Mouse (Mus musculus): ENCODE measurements around the gene Fhit. TPM values are rescaled to one million over a fixed set of nuclear protein-coding genes. Genes with fewer than 3 reads are reported as not detected.

Gene Fhit
- total RNA-seq, 4 experiments from 2014 or later, result 1.2 to 2.0 (median 1.5) TPM

DNA sequence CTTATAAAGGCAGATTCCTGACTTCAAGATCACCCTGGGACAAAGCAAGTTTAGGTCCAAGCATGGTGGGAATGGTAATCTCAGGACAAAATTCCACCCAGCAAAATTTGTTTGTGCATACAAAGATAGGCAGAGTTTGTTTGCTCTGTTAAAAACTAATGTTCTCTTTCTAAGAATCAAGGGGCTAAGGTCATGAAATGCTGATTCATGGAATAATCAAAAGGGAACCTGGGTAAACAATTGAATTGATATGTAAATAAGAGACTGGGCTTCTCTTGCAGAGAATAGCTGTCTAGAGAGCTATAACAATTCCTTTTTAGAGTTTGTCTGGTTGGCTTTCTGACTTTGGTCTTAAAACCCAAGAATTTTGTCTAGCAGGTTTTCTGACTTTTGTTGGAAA lies 647.8 kb downstream of the Fhit start:
- DNase-seq (ENCODE audit: low spot score), result no peak

DNA sequence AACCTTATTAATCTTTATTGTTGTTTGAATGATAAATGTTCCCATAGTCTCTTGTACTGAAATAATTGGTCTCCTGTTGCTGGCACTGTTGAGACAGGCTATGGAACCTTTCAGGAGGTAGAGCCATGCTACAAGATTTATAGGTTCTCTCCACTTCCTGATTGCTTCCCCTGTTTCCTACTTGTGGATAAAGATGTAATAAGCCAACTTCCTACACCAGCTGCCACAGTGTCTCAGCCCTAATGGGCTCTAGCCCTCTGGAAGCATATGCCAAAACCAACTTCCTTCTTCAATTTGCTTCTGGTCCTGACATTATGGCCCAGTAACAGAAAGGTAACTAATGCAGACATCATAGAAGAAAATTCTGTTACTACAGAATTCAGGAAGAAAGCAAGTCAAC lies 652.6 kb downstream of the Fhit start:
- DNase-seq (ENCODE audit: low spot score), result no peak

DNA sequence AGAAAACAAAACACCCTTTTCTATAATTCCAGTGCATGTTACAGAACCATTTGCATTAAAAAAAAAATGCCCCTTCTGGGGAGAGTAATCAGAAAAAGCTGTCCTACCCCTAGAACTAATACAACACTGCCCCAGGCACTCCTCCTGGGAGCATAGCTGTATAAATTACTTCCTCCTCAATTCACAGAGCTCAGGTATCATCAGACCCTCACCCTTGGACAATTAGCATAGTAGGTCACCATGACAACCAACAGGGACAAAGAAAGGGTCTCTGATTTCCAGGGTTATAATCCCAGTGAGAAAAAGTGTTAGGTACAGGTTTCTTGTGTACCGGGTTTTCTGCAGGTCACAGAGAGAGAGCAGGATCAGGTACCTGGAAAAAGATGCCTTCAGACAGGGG lies 654.3 kb downstream of the Fhit start:
- no peak for DNase-seq (ENCODE audit: low spot score)

DNA sequence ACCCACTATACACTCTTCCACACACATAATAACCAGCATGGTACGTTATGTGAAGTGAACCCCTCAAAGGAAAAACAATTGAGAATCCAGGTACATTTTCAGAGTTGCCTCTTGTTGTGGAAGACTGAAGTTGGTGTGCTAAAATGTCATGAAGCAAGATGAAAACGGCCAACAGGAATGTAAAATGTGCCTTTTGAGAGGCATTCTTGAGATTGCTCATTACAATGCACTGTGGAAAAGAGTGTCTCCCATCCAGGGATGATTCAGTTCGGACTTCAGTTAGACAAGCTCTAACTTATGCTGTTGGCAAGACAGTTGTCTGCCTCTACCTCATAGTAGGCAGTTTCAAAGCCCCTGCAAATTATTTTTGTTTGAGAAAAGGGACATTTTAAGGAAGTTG lies 676.0 kb downstream of the Fhit start:
- DNase-seq (ENCODE audit: low spot score), result no peak

DNA sequence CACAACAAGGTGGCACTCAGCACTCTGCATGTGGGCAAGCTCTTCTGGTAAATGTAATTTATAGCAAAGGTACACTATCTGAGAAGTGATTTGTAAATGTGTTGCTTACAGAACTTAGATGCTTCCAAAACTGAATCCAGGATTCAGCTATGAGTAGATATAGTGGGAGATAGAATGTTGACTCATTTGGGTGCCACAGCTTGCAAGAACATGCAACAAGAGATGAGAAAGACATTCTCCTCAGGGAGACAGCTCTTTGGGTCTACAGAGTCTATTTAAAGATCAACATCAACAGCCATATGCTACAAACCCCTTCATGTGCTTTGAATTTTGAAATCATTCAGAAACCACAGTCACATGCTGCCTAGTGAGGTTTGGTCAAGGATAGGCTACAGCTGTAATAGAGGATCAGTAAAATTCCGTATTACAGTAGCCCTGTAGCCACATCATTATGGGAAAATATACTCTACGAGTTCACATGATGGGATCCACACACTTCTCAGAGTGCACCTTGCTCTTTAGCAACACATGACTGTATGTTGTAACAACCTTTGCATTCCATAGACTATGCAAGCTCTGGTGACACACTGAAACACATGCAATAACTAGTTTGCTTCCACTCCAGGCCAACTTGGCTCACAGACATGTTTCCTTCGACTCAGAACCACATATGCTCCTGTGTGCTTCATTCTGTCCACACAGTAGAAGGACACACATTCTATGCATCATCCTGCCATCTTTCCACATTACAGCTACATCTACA lies 678.8 kb downstream of the Fhit start:
- no peak for DNase-seq (ENCODE audit: low spot score)

DNA sequence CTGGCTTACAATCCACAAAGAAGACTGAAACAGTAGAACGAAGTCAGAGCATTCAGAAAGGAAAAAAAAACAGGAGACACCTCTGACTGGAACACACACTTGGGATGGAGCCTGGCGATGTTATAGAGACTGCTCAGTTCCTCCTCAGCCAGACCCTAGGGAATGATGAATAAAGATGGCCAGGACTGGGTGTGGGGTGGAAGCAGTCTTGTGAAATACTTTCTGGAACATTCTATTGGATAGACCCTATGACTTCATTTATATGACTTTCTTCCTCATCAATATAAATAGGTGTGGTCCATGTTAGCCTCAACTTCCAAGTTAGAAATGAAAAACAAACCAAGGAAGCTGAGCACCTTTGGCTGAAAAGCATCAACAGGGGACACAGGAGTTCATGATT lies 680.5 kb downstream of the Fhit start:
- no peak for DNase-seq (ENCODE audit: low spot score)

DNA sequence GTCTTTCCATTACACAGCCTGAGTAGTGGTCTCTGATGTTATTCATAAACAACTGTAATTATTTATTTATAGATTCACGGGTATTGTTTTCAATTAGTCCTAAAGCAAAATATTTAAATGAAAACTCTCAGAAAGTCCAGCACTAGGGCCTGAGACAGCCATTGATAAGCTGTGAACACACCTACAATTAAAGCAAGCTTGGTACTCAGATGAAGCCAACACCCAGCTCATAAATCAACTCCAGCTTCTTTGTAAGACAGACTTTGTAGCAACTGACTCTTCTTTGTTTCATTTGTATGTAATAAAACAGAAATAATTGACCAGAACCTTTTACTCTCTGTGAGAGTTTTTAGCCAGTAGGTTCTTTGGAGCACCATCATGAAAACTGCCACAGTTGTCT lies 681.2 kb downstream of the Fhit start:
- DNase-seq (ENCODE audit: low spot score), result no peak

DNA sequence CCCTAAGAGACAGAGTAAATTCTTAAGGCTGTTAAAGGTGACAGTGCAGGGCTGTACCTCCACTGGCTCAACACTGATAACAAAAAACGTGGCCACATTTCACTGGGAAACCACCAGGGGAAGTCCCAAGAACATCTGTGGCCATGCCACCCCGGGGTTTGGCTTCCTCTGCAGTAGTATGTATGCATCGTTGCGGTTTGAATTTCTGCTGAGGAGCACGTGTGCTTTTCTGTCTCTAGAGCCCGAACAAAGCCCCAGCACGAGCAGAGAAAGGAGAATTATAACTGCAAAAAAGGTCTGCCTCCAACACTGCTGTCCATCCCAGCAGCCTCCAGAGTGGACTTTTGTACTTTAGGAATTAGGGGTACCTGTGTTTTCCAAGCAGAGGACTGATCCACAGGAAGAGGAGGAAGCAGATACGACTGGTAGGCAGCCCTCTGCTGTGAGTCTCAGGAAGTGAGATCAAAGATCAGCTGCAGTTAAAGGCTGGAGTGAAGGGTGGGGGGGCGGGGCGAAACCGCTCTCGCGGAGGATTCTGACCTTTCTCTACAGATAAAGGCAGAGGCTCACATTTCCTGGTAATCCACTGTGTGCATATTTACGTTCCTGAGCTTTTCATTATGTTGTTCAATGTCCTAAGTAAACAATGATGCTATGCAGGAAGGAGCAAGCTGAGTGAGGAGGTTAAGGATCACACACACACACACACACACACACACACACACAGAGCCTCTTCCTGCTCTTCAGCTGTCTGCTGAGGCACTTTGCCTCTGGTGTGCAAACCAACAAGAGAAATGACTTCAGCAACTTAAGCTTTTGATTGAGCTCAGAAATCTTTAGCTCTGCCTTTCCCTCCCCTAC lies 708.6 kb downstream of the Fhit start:
- DNase-seq (ENCODE audit: low spot score), result peak; percentile 26

DNA sequence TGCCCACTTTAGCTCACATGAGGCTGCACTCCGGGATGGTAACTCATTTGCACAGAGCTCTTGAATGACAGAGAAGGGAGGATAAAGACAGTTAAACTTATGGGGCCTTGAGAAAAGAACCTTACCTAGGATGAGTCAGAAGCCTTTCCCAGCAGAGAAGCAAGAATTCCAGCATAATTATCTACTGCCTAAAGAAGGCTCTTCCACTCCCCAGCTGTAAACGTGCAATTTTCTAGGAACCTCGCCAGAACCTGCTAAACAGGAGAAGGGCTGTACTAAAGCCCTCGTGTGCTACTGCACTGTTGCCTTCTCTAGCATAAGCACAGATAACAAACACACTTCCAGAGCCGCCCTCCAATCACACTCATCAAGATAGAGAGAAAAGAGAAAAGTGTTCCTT lies 709.6 kb downstream of the Fhit start:
- DNase-seq (ENCODE audit: low spot score), result no peak

DNA sequence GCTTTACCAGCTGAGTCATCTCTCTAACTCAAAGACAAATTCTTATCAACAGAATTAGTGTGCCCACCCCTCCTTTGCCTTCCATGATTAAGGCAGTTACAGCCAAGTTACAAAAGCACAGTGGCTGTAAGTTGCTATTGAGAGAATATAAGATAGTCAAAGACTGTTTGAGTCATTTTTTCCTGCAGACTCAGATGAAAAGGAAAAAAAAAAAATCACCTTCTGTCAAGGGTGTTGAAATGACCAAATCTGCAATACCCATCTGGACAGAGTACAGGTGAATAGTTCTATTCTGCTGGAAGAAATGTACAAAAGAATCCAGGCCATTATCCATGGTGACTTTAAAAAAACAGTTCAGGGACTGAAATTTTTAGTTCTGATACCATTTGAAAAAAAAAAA lies 716.5 kb downstream of the Fhit start:
- no peak for DNase-seq (ENCODE audit: low spot score)

DNA sequence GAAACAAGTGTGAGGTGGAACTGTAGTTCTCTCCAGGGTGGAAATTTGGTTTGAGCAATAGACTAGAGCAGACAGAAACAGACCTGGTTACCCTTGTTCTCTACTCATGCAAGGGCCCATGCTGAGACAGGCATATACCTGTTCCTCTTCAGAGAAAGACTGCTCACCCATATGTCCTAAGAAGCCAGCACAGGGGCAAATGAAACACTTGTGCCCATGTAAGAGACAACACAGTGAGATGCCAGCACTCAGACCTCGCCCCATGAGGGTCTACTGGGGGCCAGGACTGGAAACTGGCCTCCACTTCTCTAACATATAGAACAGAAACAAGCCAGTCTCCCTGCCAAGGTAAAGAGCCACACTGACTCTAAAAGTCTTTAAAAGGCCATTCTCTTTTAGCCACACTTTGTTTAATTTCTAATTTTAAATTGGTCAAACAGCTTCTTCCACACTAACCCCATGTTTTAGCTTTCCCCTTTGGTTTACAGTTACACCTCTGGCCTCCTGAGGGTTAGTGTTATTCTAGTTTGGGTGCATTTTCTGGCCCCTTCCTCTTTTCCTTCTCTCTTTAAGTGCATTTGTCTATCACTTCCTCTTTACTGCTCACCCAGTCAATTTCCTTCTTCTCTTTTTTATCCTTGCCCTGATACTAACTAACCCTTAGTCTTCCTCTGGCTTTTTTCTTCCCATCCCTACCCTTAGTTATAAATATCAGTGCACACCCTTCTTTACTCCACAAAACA lies 722.7 kb downstream of the Fhit start:
- DNase-seq (ENCODE audit: low spot score), result no peak

DNA sequence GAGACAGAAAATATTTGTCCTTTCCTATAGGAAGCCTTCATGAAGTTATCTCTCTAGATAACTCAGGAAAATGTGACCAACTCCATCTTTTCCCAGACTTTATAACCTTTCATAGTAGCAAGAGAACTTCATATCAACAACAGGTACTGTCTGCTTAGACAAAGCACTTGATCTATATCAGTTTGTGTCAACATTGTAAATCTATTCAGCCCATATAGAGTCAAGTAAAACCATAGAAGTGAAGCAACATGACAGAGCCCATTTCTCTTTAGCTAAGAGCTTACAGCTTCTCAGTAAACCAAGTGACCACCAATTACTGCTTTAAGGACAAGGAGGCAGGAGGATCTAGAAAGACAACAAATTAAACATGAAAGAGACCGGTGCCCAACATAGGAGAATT lies 725.6 kb downstream of the Fhit start:
- no peak for DNase-seq (ENCODE audit: low spot score)

DNA sequence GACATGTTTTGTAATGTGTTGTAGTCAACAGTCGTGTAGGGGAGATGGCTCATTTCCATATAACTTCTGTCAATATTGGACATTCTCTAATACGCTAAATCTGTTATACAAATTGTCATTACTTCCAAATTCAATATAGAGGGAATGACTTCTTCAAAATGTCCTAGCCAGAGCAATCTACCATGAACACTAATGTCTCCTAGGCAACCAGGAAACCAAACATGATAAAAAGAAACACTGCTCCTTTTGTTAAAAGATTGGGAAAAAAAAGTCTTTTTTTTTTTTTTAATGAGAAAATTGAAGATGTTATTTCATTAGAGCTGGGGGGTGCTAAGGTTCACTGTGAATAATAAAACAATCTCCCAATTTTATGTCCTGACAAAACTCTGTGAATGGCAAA lies 729.3 kb downstream of the Fhit start:
- DNase-seq (ENCODE audit: low spot score), result no peak

DNA sequence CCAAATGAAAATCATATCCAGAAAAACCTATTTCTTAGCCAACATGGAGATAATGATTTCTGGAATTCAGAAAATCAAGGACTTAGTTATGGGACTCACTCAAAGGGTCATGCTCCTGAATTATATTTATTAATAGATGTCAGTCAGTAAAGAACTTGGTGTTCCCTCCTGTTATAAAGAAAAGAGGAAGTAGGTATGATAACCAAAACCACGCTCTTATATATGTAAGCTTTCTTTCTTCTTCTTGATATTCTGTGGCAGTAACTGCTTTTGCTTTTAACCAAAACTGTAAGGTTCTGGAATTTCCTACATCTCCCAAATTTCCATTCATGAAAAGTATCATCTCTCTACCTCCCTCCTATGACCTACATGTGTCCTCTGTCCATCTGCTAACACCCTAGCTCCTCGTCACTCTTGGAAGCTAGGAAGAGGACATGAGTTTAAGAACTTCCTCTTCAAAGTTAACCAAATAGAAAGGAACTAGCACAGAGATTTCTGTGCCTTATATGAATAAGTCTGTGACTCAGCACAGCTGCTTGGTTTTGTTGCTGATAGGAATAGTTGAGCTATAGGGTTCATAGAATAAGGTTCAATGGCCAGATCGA lies 731.3 kb downstream of the Fhit start:
- peak; percentile 6 for DNase-seq (ENCODE audit: low spot score)

DNA sequence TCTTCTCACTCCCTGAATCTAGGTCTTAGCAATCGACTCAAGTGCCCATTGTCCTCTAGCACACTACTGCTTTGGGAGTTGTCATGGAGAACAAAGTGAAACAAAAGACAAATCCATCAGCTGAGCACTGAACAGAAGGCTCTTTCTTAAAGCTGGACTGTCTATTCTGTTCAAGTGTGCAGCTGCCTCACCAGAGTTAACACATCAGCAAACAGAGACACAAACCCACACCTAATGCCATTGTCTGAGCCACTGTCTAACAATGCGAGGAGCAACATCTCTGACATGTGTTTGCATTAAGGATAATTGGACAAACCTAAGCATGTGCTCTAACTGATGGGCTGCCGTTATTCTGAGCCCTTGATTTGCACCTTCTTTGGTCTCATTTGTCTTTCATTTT lies 738.3 kb downstream of the Fhit start:
- no peak for DNase-seq (ENCODE audit: low spot score)

DNA sequence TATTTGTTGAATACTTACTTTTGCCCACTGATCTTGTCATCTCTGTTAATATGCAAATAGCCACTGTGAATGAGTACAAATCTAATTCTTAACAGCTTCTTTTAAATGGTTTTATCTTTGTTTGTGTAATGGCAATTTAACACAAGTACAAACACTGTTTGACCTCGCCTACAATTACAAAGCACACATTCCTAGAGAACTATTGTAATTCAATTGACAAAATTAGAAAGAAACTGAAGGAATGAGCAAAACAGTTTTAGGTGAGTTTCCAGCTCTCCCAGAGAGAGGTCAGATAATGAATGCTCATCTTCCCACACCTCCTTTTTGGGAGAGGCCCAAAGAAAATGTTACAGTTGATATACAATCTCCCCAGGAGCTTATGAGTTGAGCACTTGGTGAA lies 739.6 kb downstream of the Fhit start:
- DNase-seq (ENCODE audit: low spot score), result no peak

DNA sequence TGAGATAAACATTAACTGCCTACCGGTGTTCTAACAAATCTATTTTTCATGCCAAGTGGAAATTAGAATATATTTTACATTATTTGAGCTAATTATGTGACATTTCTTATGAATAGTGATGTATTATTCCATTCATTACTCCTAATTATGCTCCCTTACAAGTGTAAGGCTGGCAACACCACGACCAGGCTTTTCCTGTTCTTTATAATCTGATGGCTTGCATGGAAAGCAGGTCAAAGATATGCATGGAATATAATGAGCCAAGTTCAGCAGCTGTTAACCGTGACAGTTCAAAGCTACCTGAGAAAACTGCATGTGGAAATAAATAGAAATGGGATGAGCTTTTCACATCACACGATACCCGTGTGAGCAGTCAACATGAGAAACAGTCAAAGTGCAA lies 746.8 kb downstream of the Fhit start:
- DNase-seq (ENCODE audit: low spot score), result no peak

DNA sequence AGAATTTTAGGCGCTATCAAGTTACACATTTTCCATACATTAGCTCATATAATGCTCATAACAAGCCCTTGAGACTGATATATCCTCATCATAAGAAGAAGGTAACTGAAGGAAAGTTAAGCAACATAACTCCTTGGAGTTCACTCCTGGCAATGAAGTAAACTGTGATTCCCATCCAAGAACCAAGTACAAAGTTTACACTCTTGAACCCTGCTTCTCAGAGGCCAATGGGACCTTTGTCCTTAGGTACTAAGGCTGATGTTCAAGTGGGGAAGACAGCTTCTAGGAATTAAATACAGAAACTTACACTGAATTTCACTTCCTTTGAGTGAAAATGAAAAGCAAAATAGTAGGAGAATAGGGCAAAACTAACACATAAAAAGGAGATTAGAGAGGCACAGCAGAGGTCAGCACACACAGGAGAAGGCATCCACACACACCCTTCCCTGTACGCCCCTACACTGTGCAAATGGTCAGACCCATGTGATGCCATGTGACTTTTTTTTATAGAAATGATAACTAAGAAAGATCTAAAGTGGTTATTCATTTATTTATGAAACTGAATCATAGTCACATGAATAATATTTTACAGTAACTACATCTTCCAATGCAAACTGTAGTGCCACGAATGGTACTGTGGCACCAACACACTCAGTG lies 752.4 kb downstream of the Fhit start:
- no peak for DNase-seq (ENCODE audit: low spot score)

DNA sequence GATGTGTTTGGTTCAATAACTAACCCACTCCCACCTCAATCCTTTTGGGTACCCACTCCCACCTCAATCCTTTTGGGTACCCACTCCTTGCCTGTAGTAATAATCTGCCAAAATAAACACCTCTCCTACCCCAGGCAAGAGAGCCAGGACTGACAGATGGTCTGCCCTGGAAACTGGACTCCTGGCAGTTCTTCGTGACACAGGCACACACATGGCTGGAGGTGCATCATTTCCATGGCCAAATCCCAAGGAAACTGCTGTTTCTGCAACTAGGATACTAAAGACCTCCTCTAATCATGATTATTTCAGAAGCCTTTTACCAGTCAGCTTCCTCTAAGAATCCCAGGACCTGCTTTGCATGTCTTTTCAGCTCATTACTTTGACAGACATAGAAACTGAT lies 756.5 kb downstream of the Fhit start:
- DNase-seq (ENCODE audit: low spot score), result no peak

DNA sequence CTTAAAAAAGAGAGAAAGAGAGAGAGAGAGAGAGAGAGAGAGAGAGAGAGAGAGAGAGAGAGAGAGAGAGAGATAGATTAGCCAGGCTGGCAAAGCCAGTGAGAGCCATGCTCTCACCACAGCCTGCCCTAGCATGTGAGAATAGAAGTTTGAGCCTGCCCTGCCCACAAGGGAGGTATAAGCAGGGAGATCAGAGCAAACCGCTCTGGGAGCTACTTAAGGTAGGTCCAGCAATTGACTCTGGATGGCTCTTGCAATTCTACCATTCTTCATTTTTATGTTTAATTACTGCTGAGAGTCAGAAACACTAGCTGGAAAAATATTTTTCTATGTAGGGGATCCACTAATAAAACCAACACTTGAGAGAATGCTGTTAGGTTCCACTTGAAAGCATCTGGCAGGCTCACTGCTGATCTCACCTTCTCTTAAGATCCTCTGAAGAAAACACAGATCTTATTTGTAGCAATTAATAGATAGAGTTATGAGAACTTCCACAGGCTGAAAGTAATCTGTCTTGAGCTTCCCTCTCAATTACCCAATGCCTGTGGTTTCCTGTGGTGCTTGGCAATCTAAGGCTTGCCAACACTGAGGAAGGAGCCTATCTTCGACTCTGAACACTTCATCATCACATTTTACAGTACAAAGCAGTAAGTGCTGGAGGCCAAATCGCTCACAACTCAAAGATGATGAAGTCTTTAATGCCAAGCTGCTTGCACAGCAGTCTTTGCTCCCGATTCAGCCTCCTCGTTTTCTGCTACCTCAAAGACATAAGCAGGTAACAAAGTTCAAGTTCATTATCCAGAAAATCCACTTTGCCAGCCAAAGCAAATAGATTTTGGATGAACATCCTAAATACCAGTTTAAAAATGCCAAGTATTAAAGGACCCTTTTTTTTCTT lies 793.8 kb downstream of the Fhit start:
- DNase-seq (ENCODE audit: low spot score), result no peak

DNA sequence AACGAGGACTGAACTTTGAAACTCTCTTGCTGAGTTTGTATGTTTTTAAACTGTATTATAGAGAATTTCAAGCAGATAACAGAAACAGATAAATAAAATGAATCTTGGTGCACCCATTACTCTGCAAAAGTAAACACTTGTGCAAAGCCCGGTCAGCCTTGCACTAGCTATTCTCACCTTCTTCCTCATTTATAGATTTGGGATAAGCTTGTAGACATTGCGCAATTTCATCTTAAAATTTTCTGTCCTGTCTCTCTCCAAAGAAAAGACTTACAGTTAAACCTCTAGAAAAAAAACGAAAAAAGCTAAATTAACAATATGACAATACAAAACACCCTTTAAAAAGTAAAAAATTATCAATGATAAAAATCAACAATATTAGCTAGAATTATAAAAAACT lies 795.0 kb downstream of the Fhit start:
- no peak for DNase-seq (ENCODE audit: low spot score)
